Mouse (Mus musculus): ENCODE data around the gene Gm8765. TPM values are rescaled to one million over a fixed set of nuclear protein-coding genes. Genes with fewer than 3 reads are reported as not detected.
"Not testable (repeated sequence)": the region's sequence is repeated elsewhere in the genome, so short reads cannot be mapped to it uniquely, and the experiment has no call there.

Gm8765 gene
- not detected for total RNA-seq (2021)
- long read RNA-seq, experiment 1: 0 reads
- long read RNA-seq, experiment 2: 0 reads

DNA sequence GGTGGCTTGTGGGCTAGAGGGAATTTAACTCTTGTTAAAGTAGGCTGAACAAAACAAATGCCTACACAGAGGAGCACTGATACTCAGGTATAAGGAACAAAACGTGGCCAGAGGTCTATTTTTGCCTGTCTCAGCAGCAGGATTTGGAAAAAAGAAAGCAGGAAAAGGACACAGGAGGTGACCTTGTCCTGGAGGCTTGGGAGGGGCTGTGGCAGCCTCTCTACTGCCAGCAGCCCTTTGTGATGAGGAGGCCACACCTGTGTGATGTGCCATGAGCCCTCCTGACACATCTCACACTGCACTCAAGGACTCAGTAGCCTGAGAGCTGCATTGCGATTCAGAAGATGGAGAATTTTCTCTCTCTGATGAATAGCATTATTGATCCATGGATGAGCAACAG, at the start of gene Gm8765:
Gm8765 (plus strand) TSS at position 301 of the 400 bp plus-strand sequence.
- not testable (repeated sequence) for DNase-seq (ENCODE audit: low spot score in 2 of 2)

DNA sequence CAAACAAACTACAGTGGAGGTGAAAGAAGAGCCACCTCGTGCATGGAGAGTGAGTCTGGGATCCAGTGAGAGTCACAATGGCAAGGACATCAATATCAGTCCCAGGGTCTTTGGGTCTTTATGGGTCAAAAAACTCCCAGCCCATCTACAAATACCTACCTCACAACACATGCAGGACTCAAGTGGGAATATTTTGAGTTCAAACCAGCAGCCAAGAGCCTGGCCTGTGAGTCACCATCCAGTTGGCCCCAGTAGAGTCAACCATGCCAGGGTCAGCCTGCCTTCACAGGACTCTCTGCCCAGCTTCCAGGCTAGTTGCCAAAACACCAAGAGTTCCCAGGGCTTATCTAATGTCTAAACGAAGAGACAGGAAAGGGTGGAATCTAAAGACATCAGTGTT, 49.3 kb upstream of the Gm8765 start:
- not testable (repeated sequence) for DNase-seq (ENCODE audit: low spot score in 2 of 2)

DNA sequence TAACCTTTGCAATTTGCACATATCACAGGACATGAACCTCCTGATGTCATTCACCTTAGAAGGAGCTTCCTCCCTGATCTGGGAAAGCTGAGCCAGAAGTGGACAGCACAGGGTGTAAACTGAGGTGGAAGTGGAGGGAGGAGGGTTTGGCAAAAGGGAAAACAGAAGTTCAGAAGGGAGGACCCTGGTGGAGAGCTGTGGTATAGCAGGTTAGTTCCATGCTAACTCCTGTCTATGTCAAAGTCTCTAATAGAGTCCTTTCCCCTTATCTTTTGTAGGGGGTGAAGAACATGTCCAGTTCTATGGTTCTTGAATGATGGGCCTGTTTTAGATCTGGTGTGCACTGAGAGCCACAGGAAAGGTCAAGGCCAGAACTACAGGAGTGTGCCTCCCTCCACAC, 52.2 kb downstream of the Gm8765 start:
- not testable (repeated sequence) for DNase-seq (ENCODE audit: low spot score in 2 of 2)

DNA sequence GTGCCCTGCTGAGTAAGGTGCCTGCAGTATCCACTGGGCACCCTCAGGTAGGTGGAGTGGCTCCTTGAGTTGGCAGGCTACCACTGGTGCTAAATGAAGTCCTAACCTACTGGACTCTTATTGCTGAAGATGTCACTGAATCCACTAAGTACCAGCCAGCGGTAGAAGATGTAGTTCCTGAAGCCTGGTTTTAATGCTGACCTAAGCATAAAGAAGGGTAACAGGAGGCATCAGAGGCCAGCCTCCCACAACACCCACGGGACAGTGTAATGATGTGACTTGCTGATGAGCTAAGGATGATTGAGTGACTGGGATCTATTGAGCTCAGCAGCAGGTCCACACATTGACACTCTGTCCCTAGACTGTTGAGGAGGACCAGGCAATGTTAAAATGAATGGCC, 53.6 kb downstream of the Gm8765 start:
- DNase-seq (ENCODE audit: low spot score in 2 of 2): no peak

DNA sequence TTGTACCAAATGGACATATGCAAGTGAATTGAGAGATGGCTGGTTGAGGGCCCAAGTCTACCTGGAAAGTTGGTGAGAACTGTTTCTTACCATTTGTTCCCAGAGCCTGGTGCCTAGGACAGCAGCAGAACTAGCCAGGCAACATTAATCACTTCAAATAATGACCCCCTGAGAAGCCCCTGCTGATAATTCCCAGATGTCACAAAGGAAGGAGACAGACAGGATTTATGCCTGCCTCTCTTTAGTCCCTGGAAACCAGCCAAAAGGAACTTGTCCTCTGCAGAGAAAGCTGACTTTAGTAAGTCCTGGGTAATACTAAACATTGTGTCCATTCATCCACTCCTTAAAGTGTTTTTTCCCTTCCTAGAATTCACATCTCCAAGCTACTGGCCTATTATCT, 54.8 kb downstream of the Gm8765 start:
- DNase-seq (ENCODE audit: low spot score in 2 of 2): not testable (repeated sequence)

Small RNAs within 50 kb of the gene (microRNA-seq; reads per million reads assigned to microRNA genes)
- gene Gm23952: not detected

Other genes with a start within 250 kb of the Gm8765 start
- gene Nutm2, start 231.0 kb upstream of the Gm8765 start, total RNA-seq (2021): not detected
- not detected for gene Gm904, start 55.1 kb upstream of the Gm8765 start, total RNA-seq (2021)

All from gastrocnemius, postnatal 4 days (tissue).